Mouse (Mus musculus): ENCODE data around the gene Ust. TPM values are rescaled to one million over a fixed set of nuclear protein-coding genes. Genes with fewer than 3 reads are reported as not detected.
A peak's percentile ranks its signal among the peaks of the same experiment; 100 is the strongest.

Ust gene
- total RNA-seq, 2 experiments from 2014 or later, result 2.4 to 2.8 TPM

- DNase-seq, result no peak
- intact Hi-C loops (cut with DNase I), result no loop called here
Measured at GRCm38 (mm10) chr10:8339645-8340428, 178.8 kb downstream of the Ust start.

DNA sequence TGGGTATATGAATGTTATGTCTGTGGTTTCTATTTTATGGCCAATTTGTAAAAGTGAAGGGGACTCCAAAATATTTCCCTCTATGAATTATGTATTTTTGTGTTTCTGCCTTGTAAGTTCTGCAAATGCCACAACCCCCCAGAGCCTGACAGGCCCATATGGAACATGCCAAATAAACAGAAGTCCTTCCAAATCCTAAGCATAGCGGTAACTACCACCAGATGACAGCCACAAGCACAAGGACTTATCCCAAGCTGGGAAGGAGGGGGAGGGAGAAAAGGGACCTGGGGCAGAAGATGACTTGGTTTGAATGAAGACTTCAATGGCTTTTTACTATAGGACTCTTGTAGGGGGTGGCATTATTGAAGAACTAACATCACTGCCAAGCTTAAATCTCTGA lies 182.0 kb downstream of the Ust start:
- DNase-seq, result no peak
- intact Hi-C loops (cut with DNase I), result no loop called here

- DNase-seq, result no peak
- intact Hi-C loops (cut with DNase I), result no loop called here
Measured at GRCm38 (mm10) chr10:8330958-8331357, 187.7 kb downstream of the Ust start.

GRCm38 (mm10) chr10:8330006-8330405 lies 188.6 kb downstream of the Ust start:
- intact Hi-C loops (cut with DNase I), result no loop called here
- no peak for DNase-seq

DNA sequence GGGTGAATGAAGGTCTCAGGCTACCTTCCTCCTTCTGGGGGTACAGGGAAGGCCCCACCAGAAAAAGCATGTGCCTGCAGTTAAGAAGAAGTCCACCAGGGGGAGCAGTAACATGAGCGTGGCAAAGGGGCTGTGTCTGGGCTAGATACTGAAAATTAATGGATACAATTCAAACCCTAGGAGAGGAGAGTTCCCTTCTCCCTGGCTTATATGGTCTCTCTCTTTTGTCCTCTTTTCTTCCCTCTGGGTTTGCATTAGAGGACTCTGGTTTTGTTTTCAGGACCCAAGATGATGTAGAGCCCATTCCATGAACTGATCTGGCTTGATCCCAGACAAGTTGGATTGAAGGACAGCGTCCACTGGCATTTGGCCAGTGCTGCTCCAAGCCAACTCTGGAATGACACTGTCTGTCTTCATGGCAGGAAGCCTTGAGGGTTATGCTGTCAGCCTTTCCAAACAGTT lies 195.3 kb downstream of the Ust start:
- DNase-seq, result peak; percentile 66 to 82
- intact Hi-C loops (cut with DNase I), result loop anchor here (2.0 kb wide), 3 partner anchors 195 to 393 kb away; partner anchors contain the start of gene Ust

- intact Hi-C loops (cut with DNase I), result loop anchor here (2.0 kb wide), 1 partner anchor 14 kb away; no protein-coding TSS in a partner anchor
- no peak for DNase-seq
Measured at GRCm38 (mm10) chr10:8320771-8321170, 197.9 kb downstream of the Ust start.

DNA sequence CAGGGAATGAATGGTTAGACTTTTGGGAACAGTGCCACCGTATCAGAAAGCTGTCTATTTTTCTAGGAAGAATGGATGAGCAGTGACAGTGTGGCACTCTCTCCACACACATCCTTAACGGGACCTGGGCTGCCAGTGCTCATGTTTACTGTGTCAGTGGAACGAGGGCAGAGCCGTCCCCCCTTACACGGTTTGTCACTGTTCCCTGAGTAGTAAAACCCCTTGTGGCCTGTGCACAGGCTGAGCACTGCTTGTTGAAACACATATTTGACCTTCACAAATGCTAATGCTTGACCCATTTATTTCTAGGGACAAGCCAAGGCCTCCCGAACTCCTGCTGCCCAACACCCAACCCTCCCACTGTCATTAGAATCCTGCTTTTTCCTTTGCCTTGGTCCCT lies 209.2 kb downstream of the Ust start:
- intact Hi-C loops (cut with DNase I), result no loop called here
- no peak for DNase-seq

GRCm38 (mm10) chr10:8304211-8304610 lies 214.4 kb downstream of the Ust start:
- DNase-seq, result no peak
- intact Hi-C loops (cut with DNase I), result no loop called here

DNA sequence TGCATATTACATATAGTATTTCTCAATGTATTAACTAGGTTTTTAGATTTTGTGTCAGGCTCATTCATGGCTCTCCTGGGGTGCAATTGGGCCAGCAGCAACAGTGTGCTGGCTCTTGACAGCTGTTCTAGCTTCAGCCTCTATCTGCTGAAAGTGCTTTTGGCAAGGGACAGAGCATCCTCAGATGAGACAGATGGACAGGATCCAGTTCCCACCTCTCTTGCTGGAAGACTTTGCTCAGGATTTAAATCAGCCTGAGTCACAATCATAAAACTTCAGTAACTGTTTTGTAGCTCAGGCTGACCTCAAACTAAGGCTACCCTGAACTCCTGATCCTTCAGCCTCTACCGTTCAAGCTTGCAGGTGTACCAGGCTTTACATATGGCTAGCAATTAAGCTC lies 219.5 kb downstream of the Ust start:
- DNase-seq, result peak; percentile 32 to 40
- intact Hi-C loops (cut with DNase I), result no loop called here

DNA sequence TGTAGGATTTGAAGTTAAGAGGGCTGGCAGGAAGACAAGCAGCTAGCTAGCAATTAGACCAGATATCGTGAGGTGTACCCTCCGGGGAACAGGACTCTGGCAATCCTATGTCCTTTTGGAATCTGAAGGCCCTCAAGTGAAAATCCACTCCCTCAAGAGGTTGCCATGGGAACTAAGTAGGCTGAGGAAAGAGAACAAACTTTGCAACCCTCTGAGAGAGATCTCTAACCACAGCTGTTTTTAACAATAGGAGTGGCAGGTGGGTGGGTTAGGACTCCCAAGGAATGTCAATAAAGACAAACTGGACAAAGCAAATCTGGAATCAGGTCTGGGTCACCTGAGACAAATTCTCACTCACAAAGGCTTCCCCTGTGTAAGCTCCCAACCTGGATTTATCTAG lies 221.4 kb downstream of the Ust start:
- DNase-seq, result no peak
- intact Hi-C loops (cut with DNase I), result no loop called here

DNA sequence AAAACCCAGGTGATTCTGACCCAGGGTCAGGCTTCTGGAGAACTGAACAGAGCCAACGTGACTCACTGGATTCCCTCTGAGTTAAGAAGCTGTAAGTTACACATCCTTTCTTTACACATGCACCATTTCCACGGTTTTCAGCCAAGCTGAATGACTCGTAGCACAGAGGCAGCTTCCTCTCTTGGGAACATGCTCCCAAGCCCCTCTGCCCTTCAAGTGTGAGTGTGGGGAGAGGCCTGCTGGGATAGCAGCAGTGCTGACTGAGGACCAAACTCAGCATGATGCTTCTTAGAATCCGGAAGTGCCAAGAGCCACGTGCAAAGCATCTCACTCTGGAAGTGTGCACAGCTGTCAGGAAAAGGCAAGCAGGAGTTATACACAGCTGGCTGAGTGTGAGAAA lies 228.0 kb downstream of the Ust start:
- DNase-seq, result peak; percentile 31 to 39
- intact Hi-C loops (cut with DNase I), result no loop called here

DNA sequence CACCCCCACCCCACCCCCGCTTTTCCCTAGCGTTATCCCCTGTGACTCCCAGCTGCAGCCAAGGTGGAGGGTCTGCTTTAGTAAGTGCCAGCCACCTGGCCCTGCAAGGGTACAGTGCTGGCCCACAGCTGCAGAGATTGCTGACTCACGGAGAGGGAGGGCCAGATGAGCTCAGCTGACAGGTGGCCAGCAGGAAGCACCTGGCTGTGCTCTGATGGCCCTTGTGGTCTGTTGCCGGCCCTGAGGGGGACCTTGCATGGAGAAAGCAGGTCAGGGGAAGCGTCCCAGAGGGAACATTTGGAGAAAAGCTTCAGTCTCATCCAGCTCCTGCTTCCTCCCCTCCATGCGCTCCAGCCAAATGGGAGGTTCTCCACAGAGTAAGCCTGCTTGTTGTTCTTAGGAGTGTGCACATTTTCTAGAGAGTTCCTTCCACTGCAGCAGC lies 231.3 kb downstream of the Ust start:
- DNase-seq, result peak; percentile 50 to 52
- intact Hi-C loops (cut with DNase I), result no loop called here

- intact Hi-C loops (cut with DNase I), result no loop called here
- DNase-seq, result no peak
Measured at GRCm38 (mm10) chr10:8283991-8284390, 234.6 kb downstream of the Ust start.

GRCm38 (mm10) chr10:8277094-8277493 lies 241.5 kb downstream of the Ust start:
- intact Hi-C loops (cut with DNase I), result no loop called here
- DNase-seq, result no peak

DNA sequence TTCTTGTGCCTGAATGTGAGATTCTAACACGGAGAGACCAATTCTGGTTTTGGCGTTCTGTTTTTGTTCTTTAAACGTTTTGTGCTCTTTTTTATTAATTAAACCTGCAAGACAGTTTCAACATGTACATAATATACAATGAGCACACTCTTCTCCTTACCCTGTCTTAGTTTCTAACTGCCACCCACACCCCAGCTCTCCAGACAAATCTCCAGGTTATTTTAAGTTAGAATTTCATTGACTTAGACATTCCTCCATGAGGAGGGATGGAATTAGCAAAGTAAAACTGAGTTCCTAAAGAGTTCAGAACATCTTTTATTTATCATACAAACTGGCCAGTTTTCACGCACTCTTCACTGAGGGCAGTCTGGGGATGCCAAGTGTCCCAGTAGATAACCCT lies 248.9 kb downstream of the Ust start:
- no peak for DNase-seq
- intact Hi-C loops (cut with DNase I), result no loop called here

DNA sequence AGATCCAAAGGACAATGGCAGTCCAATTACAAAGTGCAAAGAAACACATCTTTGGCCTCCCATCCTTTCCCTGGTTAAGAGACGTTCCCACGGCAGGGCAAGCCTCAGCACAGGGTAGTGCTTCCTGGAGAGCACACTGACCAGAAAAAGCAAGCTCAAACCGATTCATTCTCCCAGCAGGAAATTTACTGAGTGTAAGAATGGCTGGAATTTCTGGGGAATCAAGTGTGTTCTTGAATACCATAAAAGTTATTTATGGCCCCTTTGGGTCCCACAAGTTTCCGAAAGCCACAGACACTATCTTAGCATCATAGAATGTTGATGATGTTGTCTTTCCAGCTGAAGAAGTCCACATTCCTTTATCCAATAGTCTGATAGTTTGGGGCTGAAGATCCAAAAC lies 258.9 kb downstream of the Ust start:
- intact Hi-C loops (cut with DNase I), result no loop called here
- DNase-seq, result no peak

DNA sequence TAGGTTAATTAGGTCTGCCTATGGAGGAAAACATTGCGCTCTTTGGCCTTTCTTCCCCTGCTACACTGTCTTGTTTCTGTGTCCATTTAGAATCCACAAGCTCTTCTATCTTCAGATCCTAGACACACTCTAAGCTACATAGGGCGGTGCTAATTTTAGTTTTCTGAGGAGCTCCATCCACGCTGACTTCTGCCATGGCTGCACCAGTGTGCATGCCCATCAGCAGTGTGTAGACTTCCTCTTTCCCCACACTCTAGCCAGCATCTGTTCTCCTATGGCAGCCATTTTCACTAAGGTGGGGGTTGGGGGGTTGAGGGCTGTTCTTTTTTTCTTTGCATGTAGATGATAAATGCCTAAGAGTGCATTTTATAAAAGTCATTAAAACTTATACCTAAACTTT lies 268.6 kb downstream of the Ust start:
- intact Hi-C loops (cut with DNase I), result no loop called here
- DNase-seq, result no peak

- intact Hi-C loops (cut with DNase I), result loop anchor here (5.0 kb wide), 2 partner anchors 275 to 475 kb away; partner anchors contain the start of gene Ust
- peak; percentile 63 to 78 for DNase-seq
Measured at GRCm38 (mm10) chr10:8242336-8242735, 276.3 kb downstream of the Ust start.

DNA sequence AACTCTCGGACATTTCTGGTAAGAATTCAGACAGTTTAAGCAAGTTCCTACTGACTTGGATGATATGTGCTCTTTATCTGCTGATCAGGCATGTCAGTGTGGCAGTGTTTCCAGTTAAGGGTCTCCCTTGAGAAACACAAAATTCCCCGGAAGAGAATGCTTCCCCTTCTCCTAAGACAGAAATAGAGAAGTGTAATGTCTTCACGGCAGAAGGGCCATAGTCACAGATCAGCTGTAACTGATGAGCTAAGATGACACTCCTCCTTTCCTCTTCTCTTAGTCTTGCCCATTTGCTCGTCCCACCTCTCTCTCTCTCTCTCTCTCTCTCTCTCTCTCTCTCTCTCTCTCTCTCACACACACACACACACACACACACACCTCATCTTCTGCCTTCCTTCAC lies 277.9 kb downstream of the Ust start:
- intact Hi-C loops (cut with DNase I), result loop anchor here (1.0 to 5.0 kb wide), 5 partner anchors 44 to 477 kb away; partner anchors contain the start of gene Ust
- DNase-seq, result no peak

DNA sequence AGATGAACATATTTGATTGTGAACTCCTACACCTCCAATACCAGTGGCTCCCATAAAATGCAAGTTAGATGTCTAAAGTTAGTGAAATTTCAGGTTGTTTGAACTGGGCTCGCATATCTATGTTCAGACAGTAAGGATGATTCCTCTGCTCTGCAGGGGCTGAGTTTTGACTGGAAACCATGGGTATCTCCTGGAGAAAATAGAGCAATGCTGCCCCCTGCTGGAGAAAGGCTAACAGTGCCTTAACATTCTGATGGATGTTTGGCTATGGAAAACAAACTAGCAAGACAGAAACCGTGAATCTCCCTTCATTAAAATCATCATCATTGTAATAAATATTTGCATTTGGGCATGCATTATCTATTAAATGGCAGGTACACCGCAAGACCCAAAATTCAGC lies 278.4 kb downstream of the Ust start:
- intact Hi-C loops (cut with DNase I), result loop anchor here (1.0 to 5.0 kb wide), 5 partner anchors 43 to 477 kb away; partner anchors contain the start of gene Ust
- peak; percentile 80 to 92 for DNase-seq

DNA sequence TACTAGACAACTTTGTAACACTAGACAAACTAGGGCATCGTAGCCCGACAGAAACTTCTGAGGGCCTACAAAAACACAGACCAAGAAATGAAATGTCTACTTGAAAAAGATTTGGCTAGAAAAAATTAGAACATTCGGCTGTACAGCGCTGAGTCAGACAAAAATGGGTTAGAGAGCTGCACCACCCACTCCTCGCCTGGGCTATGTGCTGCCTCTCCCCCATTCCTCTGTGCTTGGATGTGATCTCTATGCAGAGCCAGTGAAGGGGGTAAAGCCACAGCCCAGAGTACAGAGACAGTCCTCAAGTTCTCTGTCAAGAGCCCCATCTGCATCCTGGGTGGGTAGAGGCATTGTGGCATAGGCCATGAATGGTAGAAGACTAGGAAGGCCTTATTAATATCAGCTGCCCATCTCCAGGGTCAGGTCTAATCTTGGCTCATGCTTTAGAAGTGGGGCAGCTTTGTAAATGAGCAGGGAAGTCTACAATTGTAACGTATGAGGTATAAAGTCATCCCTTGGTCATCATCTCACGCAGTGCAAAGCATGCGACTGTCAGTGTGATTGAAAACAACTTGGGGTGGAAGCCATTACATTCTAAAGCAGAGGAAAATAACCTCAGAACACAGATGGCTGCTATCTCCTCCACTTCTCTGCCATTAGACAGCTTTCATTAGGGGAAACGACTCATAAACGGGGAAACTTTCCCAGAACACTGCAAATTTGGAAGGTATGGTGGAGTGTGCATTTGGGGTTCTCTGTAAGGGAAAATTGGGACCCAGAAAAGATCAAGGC lies 281.6 kb downstream of the Ust start:
- DNase-seq, result no peak
- intact Hi-C loops (cut with DNase I), result no loop called here
